Mouse (Mus musculus) cerebral cortex, adult 2 months (tissue): ENCODE results near the gene Umad1.

Experiments
- WGBS: fragments of 180-500 bp; shearing (Covaris S2); methylation state at CpG from one replicate; pipeline ENCODE4 v1.1.7; 2018; 5-methylcytosine and 5-hydroxymethylcytosine counted together

Gene Umad1

GRCm38 (mm10) chr6:8420187-8420503 lies 161.1 kb downstream of the Umad1 start:
- WGBS: 79% methylated on average over 1 of the region's 1 CpGs

GRCm38 (mm10) chr6:8421421-8421820 lies 162.3 kb downstream of the Umad1 start:
- 84% methylated on average over 5 of the region's 5 CpGs for WGBS

GRCm38 (mm10) chr6:8421959-8422581 lies 163.0 kb downstream of the Umad1 start:
- WGBS: 36% methylated on average over 10 of the region's 10 CpGs

- 95% methylated on average over 2 of the region's 2 CpGs for whole genome bisulfite sequencing
Measured at GRCm38 (mm10) chr6:8423142-8423541, 164.1 kb downstream of the Umad1 start.

GRCm38 (mm10) chr6:8427692-8428091 lies 168.6 kb downstream of the Umad1 start:
- 83% methylated on average over 5 of the region's 5 CpGs for WGBS

- 74% methylated on average over 9 of the region's 9 CpGs for WGBS
Measured at GRCm38 (mm10) chr6:8430610-8431234, 171.6 kb downstream of the Umad1 start.

GRCm38 (mm10) chr6:8433179-8433578 lies 174.1 kb downstream of the Umad1 start:
- WGBS: 71% methylated on average over 9 of the region's 9 CpGs

GRCm38 (mm10) chr6:8437937-8438336 lies 178.8 kb downstream of the Umad1 start:
- 95% methylated on average over 3 of the region's 3 CpGs for WGBS

- WGBS: 93% methylated on average over 3 of the region's 3 CpGs
Measured at GRCm38 (mm10) chr6:8441814-8442213, 182.7 kb downstream of the Umad1 start.

- WGBS: 68% methylated on average over 5 of the region's 5 CpGs
Measured at GRCm38 (mm10) chr6:8446786-8447185, 187.7 kb downstream of the Umad1 start.

- WGBS: 87% methylated on average over 5 of the region's 5 CpGs
Measured at GRCm38 (mm10) chr6:8455599-8455998, 196.5 kb downstream of the Umad1 start.

GRCm38 (mm10) chr6:8458596-8458995 lies 199.5 kb downstream of the Umad1 start:
- WGBS: 85% methylated on average over 4 of the region's 4 CpGs

GRCm38 (mm10) chr6:8462447-8462846 lies 203.4 kb downstream of the Umad1 start:
- 96% methylated on average over 2 of the region's 2 CpGs for WGBS

GRCm38 (mm10) chr6:8465388-8465787 lies 206.3 kb downstream of the Umad1 start:
- WGBS: 93% methylated on average over 1 of the region's 1 CpGs

- WGBS: 86% methylated on average over 5 of the region's 5 CpGs
Measured at GRCm38 (mm10) chr6:8465985-8466384, 206.9 kb downstream of the Umad1 start.

GRCm38 (mm10) chr6:8467667-8468337 lies 208.7 kb downstream of the Umad1 start:
- 45% methylated on average over 10 of the region's 10 CpGs for WGBS

- WGBS: 93% methylated on average over 3 of the region's 3 CpGs
Measured at GRCm38 (mm10) chr6:8469918-8470317, 210.8 kb downstream of the Umad1 start.

GRCm38 (mm10) chr6:8472125-8472524 lies 213.0 kb downstream of the Umad1 start:
- 86% methylated on average over 3 of the region's 3 CpGs for WGBS

GRCm38 (mm10) chr6:8472915-8473314 lies 213.8 kb downstream of the Umad1 start:
- WGBS: 74% methylated on average over 5 of the region's 5 CpGs

- WGBS: 37% methylated on average over 5 of the region's 5 CpGs
Measured at GRCm38 (mm10) chr6:8473498-8473897, 214.4 kb downstream of the Umad1 start.

- 82% methylated on average over 3 of the region's 3 CpGs for WGBS
Measured at GRCm38 (mm10) chr6:8474316-8474715, 215.2 kb downstream of the Umad1 start.

- WGBS: 73% methylated on average over 4 of the region's 4 CpGs
Measured at GRCm38 (mm10) chr6:8474820-8475219, 215.7 kb downstream of the Umad1 start.

- WGBS: 86% methylated on average over 1 of the region's 1 CpGs
Measured at GRCm38 (mm10) chr6:8479176-8479575, 220.1 kb downstream of the Umad1 start.
